Mouse (Mus musculus): ENCODE measurements at regions not wholly inside any gene's neighbourhood (a gene's known extent, or its start where the extent isn't known, plus 50 kb on each side); places are given as distances from the start of the nearest gene placed in this dataset.

DNA sequence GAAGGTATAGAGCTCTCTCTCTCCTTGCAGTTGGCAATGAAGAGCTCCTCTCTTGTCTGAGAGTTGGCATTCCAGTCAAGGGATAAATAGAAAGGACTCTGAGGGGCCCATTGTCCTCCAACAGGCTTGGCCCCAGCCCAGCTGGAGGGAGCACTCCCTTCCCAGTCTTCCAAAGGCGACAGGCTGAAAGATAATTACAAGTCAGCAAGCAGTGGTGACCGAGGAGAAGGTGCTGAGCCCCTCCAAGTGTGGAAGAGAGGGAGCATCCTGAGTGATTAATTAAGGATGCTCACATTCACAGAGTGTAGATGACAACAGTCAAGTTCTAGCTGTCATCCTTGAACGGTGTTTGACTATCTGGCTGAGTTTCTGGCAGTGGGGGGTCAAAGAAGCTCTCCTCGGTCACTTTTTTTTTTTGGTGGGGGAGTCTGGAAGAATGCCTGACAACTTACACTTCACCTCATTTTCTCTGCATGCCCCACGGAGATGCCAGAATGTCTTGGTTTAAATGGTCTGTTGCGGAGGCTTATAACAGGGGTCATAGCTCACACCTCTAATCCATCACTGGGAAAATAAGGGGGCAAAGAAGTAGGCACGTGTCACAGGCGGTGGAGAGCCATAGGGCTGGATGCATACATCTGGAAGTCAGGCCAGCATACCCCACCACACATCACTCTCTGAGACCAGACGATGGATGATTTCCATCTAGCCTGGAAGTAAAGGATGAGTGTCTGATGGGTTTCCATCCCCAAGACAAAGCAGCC lies 93.5 kb upstream of the Lclat1 start:
- WGBS (ENCODE audit: insufficient replicate concordance), result 46% methylated on average over 9 of the region's 9 CpGs
- H3K27me3 ChIP-seq (ENCODE audit: control insufficient read depth, insufficient read depth, low read length), result no peaks in the 10 kb centered on the region
- H3K9me3 ChIP-seq (replicated peaks; ENCODE audit: control insufficient read depth, low read length), result no peaks in the 10 kb centered on the region
- peaks cover 29% of the 10 kb centered on the region for H3K4me1 ChIP-seq (ENCODE audit: control insufficient read depth, insufficient read depth, low read length)
- no peaks in the 10 kb centered on the region for H3K36me3 ChIP-seq (ENCODE audit: control insufficient read depth, insufficient read depth, low read length)
- H3K4me2 ChIP-seq, result no peak overlapping the region
- H3K27ac ChIP-seq (ENCODE audit: low read depth, low read length), result no peak overlapping the region; the same call in 1 of the 2 replicates
- ATAC-seq (replicated peaks; ENCODE audit: insufficient number of reproducible peaks, low FRiP score, low TSS enrichment), result no peak
- H3K9ac ChIP-seq (ENCODE audit: low read depth, low read length), result no peak overlapping the region
- no peak overlapping the region for H3K4me3 ChIP-seq (ENCODE audit: low read depth, low read length)

DNA sequence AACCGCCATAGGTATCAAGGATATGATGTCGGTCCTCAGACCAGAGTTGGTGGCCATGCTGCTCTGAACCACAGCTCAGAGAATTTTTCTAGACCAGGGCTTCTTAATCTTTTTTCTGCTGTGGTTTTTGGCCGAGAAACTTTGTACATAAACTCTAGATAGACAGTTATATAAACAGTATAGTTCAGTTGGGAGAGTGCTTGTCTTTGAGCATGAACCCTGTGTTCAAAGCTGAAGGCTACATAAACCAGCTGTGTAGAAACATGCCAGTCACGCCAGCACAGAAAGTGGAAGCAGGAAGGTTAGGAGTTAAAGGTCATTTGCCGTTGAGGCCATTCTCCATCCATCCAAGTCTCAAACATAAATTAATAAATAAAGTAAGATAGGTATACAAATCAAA lies 90.6 kb upstream of the Lclat1 start:
- H3K4me2 ChIP-seq, result no peak overlapping the region
- H3K27ac ChIP-seq (ENCODE audit: low read depth, low read length), result no peak overlapping the region
- no peaks in the 10 kb centered on the region for H3K9me3 ChIP-seq (replicated peaks; ENCODE audit: control insufficient read depth, low read length)
- no peaks in the 10 kb centered on the region for H3K36me3 ChIP-seq (ENCODE audit: control insufficient read depth, insufficient read depth, low read length)
- H3K4me1 ChIP-seq (ENCODE audit: control insufficient read depth, insufficient read depth, low read length), result peaks cover 33% of the 10 kb centered on the region
- no peak overlapping the region for H3K4me3 ChIP-seq (ENCODE audit: low read depth, low read length)
- H3K27me3 ChIP-seq (ENCODE audit: control insufficient read depth, insufficient read depth, low read length), result no peaks in the 10 kb centered on the region
- WGBS (ENCODE audit: insufficient replicate concordance), result 72% methylated on average over 5 of the region's 5 CpGs
- ATAC-seq (replicated peaks; ENCODE audit: insufficient number of reproducible peaks, low FRiP score, low TSS enrichment), result no peak
- H3K9ac ChIP-seq (ENCODE audit: low read depth, low read length), result no peak overlapping the region

GRCm38 (mm10) chr17:73022630-73023051 lies 85.1 kb upstream of the Lclat1 start:
- H3K27ac ChIP-seq (ENCODE audit: low read depth, low read length), result peak overlapping the region; percentile 90
- H3K4me3 ChIP-seq (ENCODE audit: low read depth, low read length), result no peak overlapping the region
- no peaks in the 10 kb centered on the region for H3K9me3 ChIP-seq (replicated peaks; ENCODE audit: control insufficient read depth, low read length)
- no peaks in the 10 kb centered on the region for H3K36me3 ChIP-seq (ENCODE audit: control insufficient read depth, insufficient read depth, low read length)
- H3K9ac ChIP-seq (ENCODE audit: low read depth, low read length), result no peak overlapping the region; the same call in 1 of the 2 replicates
- ATAC-seq (replicated peaks; ENCODE audit: insufficient number of reproducible peaks, low FRiP score, low TSS enrichment), result peak; percentile 96
- no peak overlapping the region; the same call in 1 of the 2 replicates for H3K4me2 ChIP-seq
- H3K4me1 ChIP-seq (ENCODE audit: control insufficient read depth, insufficient read depth, low read length), result peaks cover 22% of the 10 kb centered on the region
- H3K27me3 ChIP-seq (ENCODE audit: control insufficient read depth, insufficient read depth, low read length), result no peaks in the 10 kb centered on the region
- WGBS (ENCODE audit: insufficient replicate concordance), result 17% methylated on average over 8 of the region's 8 CpGs

DNA sequence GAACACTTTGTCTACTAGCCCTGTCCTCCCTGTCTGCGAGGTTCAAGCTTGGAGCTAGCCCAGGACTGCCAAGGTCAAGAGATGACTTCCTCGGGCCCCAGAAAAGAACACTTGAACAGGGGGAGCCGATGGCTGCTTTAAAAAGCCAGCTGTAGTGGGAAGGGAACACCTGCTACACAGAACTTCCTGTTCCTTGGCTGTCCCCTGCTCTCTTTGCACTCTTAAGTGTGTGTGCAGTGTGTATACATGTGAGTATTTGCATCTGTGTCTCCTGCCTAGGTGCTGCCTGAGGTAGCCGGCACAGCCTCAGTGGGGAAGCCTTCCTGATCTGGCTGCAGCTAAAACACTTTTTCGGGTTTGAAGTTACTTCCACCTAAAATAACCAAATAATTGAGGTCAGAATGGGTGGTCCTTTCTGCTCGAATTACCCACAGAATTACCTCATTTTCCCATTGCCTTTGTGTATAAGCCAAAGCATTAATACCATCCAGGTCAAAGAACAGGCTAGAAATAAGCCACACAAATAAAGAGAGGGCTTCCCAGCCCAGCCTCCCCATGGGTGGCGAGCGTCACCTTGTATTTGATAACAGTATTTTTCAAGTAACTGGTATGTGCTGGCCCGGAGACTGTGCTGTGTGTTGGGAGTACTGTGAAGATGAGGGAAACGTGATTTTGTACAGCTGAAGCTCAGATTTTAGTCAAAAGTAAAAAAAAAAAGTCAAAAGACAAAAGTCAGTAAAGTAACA lies 84.2 kb upstream of the Lclat1 start:
- Histone ChIP-seq H3K27ac (ENCODE audit: low read depth, low read length) (peak overlapping the region; percentile 90), H3K36me3 (ENCODE audit: control insufficient read depth, insufficient read depth, low read length) (no peaks in the 10 kb centered on the region), H3K4me3 (ENCODE audit: low read depth, low read length) (no peak overlapping the region), H3K27me3 (ENCODE audit: control insufficient read depth, insufficient read depth, low read length) (no peaks in the 10 kb centered on the region), H3K9me3 (replicated peaks; ENCODE audit: control insufficient read depth, low read length) (no peaks in the 10 kb centered on the region; the same call in 1 of the 2 replicates), H3K4me2 (no peak overlapping the region), H3K4me1 (ENCODE audit: control insufficient read depth, insufficient read depth, low read length) (peaks cover 22% of the 10 kb centered on the region), H3K9ac (ENCODE audit: low read depth, low read length) (peak overlapping the region; percentile 49; the same call in 1 of the 2 replicates)
- 40% methylated on average over 10 of the region's 10 CpGs for WGBS (ENCODE audit: insufficient replicate concordance)
- ATAC-seq (replicated peaks; ENCODE audit: insufficient number of reproducible peaks, low FRiP score, low TSS enrichment), result no peak

DNA sequence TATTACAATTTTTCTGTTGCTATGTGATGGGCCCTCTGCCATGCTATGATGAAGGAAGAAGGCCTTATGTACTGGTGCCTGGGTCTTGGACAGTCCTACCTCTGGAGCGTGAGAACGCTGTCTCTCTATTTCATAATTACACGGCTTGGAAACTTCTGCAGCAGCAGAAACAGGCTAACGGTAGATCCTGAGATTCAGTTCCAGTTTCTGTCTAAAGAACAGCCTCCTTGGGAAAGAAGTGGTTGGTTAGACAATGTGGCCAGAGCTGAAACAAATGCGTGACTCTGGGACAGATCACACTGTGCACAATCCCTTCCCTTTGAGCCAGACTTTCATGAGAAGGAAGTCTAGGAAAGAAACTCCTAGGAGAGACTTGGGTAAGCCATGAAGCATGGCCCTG lies 80.7 kb upstream of the Lclat1 start:
- no peak for ATAC-seq (replicated peaks; ENCODE audit: insufficient number of reproducible peaks, low FRiP score, low TSS enrichment)
- Histone ChIP-seq H3K4me3 (ENCODE audit: low read depth, low read length) (no peak overlapping the region), H3K9me3 (replicated peaks; ENCODE audit: control insufficient read depth, low read length) (no peaks in the 10 kb centered on the region; the same call in 1 of the 2 replicates), H3K27me3 (ENCODE audit: control insufficient read depth, insufficient read depth, low read length) (no peaks in the 10 kb centered on the region), H3K27ac (ENCODE audit: low read depth, low read length) (no peak overlapping the region), H3K4me1 (ENCODE audit: control insufficient read depth, insufficient read depth, low read length) (peaks cover 20% of the 10 kb centered on the region), H3K36me3 (ENCODE audit: control insufficient read depth, insufficient read depth, low read length) (no peaks in the 10 kb centered on the region), H3K9ac (ENCODE audit: low read depth, low read length) (no peak overlapping the region), H3K4me2 (no peak overlapping the region)
- 92% methylated on average over 5 of the region's 5 CpGs for WGBS (ENCODE audit: insufficient replicate concordance)

DNA sequence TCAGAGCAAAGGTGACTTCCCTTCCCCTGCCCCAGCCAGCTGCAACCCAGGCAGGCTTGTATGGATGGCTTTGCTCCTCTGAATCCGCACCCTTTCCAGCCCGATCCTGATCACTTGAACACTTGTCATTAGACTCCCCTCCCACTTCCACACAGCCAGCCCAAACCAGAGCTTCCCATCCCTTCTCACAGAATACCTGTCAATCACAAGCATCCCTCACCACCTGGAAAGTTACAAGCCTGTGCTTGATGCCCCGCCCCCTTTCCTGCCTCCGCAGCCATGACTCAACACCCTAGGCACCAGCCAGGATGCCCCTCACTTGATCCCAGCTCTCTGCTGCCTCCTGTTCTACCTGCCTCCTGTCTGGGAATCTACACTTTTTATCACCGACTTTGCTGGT lies 76.0 kb upstream of the Lclat1 start:
- no peak for ATAC-seq (replicated peaks; ENCODE audit: insufficient number of reproducible peaks, low FRiP score, low TSS enrichment)
- Histone ChIP-seq H3K36me3 (ENCODE audit: control insufficient read depth, insufficient read depth, low read length) (no peaks in the 10 kb centered on the region), H3K27me3 (ENCODE audit: control insufficient read depth, insufficient read depth, low read length) (no peaks in the 10 kb centered on the region), H3K9me3 (replicated peaks; ENCODE audit: control insufficient read depth, low read length) (no peaks in the 10 kb centered on the region; the same call in 1 of the 2 replicates), H3K9ac (ENCODE audit: low read depth, low read length) (no peak overlapping the region), H3K4me1 (ENCODE audit: control insufficient read depth, insufficient read depth, low read length) (peaks cover 12% of the 10 kb centered on the region), H3K4me2 (no peak overlapping the region), H3K4me3 (ENCODE audit: low read depth, low read length) (no peak overlapping the region), H3K27ac (ENCODE audit: low read depth, low read length) (no peak overlapping the region)
- WGBS (ENCODE audit: insufficient replicate concordance), result 58% methylated on average over 5 of the region's 5 CpGs

GRCm38 (mm10) chr17:73032326-73032725 lies 75.5 kb upstream of the Lclat1 start:
- WGBS (ENCODE audit: insufficient replicate concordance), result 78% methylated on average over 3 of the region's 3 CpGs
- H3K27ac ChIP-seq (ENCODE audit: low read depth, low read length), result no peak overlapping the region

GRCm38 (mm10) chr17:73034420-73034819 lies 73.4 kb upstream of the Lclat1 start:
- WGBS (ENCODE audit: insufficient replicate concordance), result 80% methylated on average over 3 of the region's 3 CpGs
- no peak for ATAC-seq (replicated peaks; ENCODE audit: insufficient number of reproducible peaks, low FRiP score, low TSS enrichment)
- Histone ChIP-seq H3K9ac (ENCODE audit: low read depth, low read length) (no peak overlapping the region), H3K4me2 (no peak overlapping the region), H3K4me3 (ENCODE audit: low read depth, low read length) (no peak overlapping the region), H3K9me3 (replicated peaks; ENCODE audit: control insufficient read depth, low read length) (no peaks in the 10 kb centered on the region), H3K36me3 (ENCODE audit: control insufficient read depth, insufficient read depth, low read length) (no peaks in the 10 kb centered on the region), H3K4me1 (ENCODE audit: control insufficient read depth, insufficient read depth, low read length) (peaks cover 16% of the 10 kb centered on the region), H3K27ac (ENCODE audit: low read depth, low read length) (no peak overlapping the region), H3K27me3 (ENCODE audit: control insufficient read depth, insufficient read depth, low read length) (no peaks in the 10 kb centered on the region)

More at GRCm38 (mm10) chr17:73032326-73032725, 75.5 kb upstream of the Lclat1 start:
- Histone ChIP-seq H3K4me2 (no peak overlapping the region), H3K4me3 (ENCODE audit: low read depth, low read length) (no peak overlapping the region), H3K36me3 (ENCODE audit: control insufficient read depth, insufficient read depth, low read length) (no peaks in the 10 kb centered on the region), H3K9ac (ENCODE audit: low read depth, low read length) (no peak overlapping the region), H3K27me3 (ENCODE audit: control insufficient read depth, insufficient read depth, low read length) (no peaks in the 10 kb centered on the region), H3K9me3 (replicated peaks; ENCODE audit: control insufficient read depth, low read length) (no peaks in the 10 kb centered on the region; the same call in 1 of the 2 replicates), H3K4me1 (ENCODE audit: control insufficient read depth, insufficient read depth, low read length) (peaks cover 16% of the 10 kb centered on the region)
- no peak for ATAC-seq (replicated peaks; ENCODE audit: insufficient number of reproducible peaks, low FRiP score, low TSS enrichment)
